Mouse (Mus musculus) erythroblast, embryonic 14.5 days (primary cell): ENCODE measurements around the gene Hacd2.

ENCODE experiments used
- GATA1 ChIP-seq: IDR thresholded peaks from 2 replicates; pipeline ENCODE4 v1.6.1; 2012; ENCODE audit warnings: low read length, inconsistent platforms, mixed read lengths
- TAL1 ChIP-seq: IDR thresholded peaks from 3 replicates; pipeline ENCODE4 v1.6.1; 2012; ENCODE audit warnings: low read length, inconsistent platforms, mixed read lengths

GRCm38 (mm10) chr16:35033241-35033640 lies 11.0 kb downstream of the Hacd2 start:
- TF ChIP-seq GATA1 (no peak), TAL1 (no peak)
